Mouse (Mus musculus) cerebellum, adult 11 months (tissue): Measurements from ENCODE around the gene Grb10.

ENCODE experiments used
- DNase-seq: peaks from one replicate; pipeline ENCODE4 v3.0.0; 2022

Grb10 gene

DNA sequence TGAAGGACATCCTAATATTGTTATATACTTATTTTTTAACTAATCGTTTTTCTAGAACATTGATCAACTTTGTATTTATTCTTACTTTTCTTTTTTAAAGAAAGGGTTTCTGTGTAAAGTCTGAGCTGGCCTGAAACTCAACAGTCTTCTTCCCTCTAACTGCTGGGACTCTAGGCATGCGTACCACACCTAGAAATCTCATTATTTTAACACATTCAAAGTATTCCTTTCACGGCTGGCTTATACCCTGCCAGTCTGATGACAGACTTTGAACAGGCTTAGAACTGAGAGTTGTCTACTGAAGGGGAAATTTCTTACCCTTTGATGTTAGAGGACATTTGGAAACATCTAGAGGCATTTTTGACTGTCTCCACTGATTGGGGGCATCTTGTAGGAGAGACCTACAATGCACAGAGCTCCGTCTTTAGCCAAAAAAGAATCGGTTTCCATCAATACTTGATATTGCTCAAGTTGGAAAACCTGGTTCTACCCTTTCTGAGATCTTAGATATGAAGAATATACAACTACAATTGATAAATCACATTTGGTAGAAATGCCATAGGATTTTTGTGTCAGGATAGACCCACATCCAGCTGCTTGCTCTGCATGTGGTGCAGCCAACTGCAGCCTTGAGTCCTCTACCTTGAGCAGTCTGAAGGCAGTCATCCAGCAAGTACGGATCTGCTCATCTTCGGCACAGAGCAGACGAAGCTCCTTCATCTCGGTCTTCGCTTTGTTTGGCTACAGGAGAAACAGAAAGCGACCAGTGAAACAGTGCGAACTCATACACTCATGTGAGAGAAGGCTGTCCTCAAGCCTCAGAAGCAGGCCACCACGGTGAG is 95.0 kb downstream of the Grb10 start:
- no peak for DNase-seq

DNA sequence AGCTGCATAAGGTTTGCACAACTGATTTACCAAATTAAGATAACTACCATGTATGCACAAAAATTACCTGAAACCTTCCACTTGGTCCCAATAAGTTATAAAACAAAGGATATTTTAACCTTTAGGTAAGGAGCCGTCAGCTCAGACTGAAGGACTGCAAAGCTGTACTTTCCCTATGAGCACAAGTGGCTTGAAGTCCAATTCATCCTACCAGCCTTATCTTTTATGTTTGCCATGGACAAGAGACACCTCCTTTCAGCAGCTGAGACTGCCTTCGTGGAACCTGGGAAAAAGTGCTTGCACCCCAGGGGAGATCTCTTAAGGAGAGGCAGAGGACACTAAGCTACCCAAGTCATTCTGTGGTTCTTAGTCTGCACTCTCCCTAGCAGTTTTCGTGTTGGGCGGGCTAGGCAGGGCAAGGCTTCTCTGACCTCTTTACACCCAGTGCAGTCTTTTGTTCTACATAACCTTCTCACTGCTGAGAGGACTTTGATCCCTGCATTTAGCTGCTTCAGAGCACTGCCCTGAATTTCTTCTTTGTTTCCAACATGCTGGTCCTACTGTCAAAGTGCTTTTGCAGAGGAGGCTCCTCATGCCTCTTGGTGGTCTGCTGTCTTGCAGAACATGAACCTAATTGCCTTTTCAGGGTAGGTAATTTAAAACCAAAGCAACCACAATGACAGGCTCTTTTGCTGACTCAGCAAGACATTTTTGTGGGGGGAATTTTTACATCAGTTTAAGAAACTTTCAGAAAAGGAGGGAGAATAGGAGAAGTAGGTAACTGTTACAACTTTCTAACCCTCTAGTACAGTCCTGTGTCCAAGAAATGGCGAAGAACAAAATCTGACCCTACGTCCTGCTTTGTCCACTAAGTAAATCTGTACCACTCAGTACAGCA is 95.9 kb downstream of the Grb10 start:
- no peak for DNase-seq

DNA sequence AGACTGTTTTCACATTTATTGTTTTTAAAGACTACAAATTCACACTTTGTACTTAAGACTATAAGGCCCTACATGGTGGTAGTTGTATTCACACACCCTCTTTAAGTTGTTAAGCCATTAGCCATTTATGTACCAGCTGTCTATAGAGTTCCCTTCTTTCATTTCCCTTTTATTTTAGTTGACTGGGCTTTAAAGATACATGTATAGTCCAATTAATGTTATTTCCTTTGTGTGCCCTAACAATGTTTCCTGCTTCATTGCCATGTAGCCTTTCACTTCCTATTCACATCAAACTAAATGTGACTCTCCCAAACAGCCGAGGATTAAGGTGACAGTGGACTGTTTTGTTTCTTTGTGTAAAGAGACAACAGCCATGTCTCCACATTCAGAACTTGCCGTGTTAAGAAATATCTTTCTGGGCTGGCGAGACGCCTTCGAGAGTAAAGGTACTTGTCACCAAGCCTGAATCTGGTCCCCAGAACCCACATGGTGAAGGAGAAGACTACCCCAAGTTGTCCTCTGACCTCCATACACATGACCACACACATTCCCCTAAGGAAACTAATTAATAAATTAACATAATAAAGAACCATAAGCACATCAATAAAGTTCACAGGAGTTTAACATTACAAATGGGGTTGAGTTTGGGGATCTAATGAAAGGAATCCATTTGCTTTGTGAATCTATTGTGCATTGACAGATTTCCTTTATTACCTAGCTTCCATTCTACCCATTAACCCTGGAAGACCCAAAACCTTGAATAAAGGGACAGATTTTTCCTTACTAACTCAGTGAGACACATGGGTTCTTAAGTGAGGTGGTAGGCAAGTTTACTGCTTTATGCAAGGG is 97.4 kb downstream of the Grb10 start:
- no peak for DNase-seq

DNA sequence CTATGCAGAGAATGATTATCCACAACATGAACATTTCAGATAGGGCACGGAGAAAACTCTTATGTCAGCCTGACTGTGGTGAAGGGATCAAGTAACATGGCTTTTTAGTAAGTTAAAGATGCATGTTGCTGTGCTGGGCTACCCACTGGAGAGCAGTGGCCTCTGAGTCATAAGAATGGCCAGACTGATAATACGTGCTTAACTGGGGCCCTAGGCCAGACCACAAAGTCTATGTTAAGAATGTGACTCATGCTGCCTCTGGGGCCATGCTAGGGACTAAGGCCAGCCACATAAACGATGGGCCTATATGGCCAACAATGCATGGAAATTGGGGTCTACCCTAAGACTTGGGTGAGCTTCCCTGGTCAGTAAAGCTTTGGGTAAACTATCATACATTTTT is 98.9 kb downstream of the Grb10 start:
- no peak for DNase-seq

DNA sequence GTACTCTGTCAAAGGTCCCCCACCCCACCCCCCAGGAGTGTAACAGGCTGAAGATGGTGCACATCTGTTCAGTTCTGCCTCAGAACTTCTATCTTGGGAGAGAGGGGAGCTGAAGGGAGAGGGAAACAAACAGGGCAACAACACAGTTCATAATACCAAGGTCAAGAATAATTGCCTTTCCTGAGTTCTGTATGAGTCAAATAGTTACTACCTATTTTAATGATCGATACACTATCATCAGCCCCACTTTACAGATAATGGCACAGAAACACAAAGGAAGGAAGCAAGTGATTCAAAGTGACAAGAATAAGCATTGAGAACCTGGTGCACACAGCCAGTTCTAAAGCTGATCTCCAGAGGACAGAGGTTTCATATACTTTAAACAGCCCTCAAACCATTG is 99.9 kb downstream of the Grb10 start:
- DNase-seq = no peak

DNA sequence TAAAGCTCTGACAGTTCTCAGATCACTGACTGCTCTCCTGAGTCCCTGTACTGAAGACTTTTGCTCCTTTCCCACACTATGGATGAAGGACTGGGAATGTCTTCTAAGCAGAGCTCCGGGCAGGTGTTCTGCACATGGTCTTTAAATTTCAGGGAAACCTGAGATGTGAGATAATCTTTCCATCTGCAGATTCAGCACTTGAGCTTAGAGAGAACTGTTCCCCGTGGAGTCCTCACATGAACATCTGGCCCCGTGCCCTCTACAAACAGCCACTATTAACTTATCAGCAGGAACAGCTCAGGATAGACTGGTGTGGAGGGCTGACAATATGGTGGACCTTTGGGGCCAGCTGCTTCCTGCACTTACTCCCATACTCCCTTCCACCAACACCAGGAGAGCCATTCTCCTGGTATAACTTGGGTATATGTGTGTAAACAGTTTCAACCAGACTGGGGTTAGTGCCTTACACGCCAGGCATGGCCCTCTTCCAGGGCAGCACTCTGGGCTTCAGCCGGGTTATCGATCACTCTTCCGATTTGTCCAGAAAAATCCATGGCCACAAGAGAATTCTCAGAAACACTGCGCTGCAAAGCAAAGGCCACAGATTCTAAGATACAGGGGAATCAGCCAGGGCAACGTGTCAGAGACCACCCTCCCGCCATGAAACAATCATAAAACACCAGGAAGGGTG is 101.0 kb downstream of the Grb10 start:
- no peak for DNase-seq

DNA sequence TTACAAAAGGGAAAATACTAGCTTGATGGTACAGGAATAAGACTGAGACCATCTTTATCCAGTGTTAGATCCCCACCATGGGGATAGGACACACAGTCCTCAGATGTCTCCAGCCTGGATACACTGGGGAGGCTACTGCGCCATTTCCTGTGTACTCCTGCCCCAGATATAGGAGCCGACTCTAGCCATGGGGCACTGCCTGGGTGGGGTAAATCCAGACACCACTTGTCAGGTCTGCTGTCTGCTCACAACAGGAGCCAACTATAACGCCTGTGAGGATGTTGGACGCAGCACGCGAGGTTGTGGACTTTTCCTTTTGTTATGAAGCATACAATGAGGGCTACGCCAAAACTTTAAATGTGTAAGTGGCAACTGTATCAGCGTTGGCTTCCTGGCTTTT is 103.7 kb downstream of the Grb10 start:
- DNase-seq = no peak

DNA sequence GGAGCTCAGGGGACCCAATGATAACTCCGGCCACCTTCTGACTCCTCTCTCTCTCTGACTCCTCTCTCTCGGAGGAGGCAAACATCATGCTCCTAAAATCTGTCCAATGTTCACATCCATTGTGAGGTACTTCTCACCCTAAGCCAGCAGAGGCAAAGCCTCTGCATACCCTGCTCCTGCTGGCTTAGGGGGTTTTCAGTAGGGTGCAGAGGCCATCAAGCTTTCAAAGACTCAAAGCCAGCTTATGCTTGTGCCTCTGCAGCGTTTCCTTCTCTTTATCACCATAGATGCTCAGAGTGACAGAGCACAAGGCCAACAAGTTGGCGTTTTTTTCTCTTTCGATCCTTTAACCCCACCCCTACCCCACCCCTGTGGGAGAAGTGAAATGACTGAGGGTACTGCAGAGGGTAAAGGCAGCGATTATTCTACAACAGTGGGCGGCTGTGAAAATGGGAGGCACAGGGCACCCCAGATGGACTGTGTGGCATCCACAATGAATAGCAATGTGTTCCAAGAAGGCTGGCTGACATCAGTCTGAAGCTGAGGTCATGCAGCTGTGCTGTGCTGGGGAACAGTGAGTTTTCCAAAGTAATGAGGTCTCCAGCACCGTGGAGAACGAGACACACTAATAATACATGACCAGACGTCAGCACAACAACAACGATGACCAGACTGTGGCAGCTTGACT is 106.2 kb downstream of the Grb10 start:
- no peak for DNase-seq

DNA sequence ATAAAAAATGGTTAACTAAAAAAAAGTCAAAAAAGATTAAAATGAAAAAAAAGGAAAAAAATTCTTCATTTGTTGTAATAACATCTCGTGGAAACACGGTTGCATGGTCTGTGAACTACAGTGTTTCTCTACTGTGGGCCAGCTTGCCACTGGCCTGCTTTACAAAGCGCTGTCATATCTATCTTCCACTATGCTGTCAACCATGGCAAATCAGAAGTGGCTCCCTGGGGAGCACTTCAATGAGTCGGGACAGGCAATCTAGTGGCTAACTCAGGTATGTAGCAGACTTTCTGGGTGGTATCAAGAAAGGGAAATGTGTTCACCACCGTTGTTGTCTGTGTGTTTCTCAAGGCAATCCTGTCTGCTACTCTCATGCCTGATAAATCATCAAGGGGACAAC is 106.8 kb downstream of the Grb10 start:
- no peak for DNase-seq

DNA sequence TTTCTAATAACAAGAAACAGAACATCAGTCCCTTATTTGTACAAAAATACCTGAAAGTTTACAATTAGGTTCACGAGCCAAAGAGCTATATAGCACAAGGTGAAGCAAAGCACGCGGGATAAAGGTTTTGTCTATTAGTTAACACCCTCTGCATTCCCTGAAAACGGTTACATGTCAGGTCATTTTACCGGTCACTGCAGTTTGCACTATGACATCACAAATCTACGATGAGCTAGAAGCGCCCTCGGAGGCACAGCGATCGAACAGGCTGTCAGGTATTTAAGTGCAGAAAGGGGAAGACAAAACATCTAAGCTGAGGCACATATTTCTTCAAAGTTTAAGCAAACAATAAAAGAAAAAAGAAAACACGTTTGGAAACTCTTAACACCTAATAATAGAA is 108.0 kb downstream of the Grb10 start:
- DNase-seq = no peak

DNA sequence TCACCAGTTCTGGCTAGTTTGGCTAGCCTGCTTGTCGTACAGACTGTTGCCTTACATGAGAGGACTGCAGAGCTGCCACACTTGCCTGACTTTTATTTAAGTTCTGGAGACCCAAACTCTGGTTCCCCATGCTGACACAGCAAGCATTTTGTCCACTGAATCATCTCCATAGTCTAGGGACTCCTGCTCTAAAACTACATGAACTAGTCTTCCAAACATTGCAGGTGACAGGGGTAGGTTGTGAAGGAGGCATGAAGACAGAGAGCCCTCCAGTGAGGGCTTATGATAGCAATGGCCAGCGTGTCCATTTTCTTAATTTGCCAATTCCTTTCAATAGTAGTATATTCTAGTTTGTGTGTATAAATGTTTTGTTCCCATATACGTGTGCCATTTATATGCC is 109.4 kb downstream of the Grb10 start:
- DNase-seq = no peak

DNA sequence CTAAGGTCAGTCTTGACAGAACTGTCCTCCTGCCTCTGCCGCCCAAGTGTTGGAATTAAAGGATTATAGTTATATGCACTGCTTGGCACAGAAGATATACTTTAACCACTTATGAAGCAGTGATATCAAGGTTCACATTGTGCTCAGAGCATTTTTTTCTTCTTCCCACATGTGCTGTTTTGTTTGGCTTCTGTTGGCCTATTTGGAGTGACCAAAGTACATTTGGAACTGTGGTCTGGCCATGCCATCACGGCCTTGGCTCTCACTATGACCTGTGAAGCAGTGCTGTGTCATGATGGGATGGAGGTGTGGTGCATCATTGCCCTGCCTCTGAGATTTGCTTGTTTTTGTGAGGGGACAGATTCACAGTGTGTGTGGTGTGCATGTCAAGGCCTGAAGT is 109.9 kb downstream of the Grb10 start:
- DNase-seq = no peak

DNA sequence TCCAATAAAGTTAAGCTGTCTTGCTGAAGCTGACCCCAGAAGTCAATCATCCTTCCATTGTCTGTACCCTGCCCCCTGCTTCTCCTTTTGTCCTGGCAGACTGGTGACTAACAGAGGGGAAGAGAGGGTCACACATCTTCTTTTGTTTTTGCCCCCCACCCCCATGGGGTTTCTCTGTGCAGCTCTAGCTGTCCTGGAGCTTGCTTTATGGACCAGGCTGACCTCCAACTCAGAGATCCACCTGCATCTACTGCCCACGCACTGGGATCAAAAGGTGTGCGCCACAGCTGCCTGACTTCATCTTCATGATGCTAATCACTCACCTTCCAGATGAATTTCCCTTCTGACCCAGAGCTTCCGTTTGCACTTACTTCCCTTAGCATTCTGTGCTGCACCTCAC is 114.6 kb downstream of the Grb10 start:
- no peak for DNase-seq

DNA sequence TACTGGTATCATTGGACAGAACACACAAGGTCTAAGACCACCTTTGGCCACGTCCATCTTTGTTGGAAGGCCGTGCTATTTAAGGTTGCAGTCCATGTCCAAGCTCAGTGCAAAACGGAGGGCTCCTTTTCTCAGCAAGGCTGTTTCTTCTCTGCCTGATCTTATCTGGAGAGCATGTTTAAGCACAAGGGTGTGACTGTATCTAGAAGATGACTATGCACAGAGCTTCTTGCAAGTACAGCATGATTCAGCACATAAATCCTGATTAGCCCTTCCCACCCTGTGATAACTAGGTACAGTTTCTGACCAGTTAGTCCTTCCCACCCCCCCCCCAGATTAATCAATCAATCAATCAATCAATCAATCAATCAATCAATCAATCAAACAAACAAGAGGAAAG is 115.1 kb downstream of the Grb10 start:
- DNase-seq = no peak

DNA sequence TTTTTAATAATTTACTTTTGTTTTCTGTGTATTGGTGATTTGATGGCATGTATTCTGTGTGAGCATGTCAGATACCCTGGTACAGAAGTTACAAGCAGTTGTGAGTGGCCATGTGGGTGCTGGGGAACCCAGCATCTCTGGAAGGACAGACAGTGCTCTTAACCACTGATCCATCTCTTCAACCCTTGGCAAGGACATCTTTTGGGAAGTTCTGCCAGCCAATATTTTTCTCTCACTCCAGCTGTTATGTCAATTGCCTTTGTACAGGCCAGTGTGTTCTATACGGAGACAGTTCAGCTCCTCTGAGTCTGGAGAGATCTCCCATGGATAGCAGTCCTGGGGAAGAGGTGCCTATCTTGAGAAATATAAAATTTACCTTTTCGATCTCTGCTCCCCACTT is 116.4 kb downstream of the Grb10 start:
- no peak for DNase-seq

DNA sequence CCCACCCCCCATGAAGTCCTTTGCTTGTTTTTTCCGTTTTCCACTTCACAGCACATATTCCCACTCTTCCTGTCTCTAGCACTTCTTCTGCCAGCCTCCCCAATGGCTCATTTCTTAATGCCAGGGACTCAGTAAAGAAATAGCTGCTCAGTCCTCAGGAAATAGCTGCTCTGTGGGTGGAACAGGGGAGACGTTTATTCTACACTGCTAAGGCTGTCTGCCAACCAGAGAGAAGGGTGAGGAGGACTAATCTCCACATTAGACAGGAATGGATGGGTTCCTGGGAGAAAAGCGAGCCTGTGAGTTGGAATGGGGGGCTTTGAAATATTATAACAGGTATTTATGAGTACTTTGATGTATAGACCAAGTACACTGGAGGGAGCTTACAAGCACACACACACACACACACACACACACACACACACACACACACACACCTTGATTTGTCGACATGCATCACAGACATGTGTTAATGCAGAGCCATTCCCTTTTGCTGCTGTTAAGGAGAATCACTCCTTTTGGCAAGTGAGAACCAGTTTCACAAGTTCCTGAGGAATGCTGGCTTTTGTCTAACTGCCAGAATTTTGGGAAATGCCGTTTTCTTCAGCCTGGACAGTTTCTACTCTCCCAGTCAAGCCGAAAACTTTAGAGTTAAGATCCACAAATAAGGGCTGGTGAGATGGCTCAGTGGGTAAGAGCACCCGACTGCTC is 130.6 kb downstream of the Grb10 start:
- DNase-seq = no peak

DNA sequence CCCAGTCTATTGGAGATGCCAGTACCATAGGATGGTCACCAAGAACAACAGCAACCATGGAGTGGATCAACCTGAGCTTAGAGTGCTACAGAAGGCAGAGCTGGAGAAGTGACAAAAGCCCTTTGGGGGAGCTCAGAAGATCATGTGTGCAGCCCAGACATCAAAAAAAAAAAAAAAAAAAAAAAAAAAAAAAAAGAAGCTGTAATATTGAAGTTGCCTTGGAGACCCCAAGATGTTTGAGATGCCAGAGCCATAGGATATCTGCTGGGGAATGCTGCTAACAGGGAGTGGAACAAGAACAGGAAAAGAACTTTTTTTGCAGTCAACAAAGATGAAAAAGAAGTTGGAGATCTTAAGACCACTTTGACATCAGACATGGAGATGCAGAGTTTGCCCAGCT is 133.0 kb downstream of the Grb10 start:
- no peak for DNase-seq

DNA sequence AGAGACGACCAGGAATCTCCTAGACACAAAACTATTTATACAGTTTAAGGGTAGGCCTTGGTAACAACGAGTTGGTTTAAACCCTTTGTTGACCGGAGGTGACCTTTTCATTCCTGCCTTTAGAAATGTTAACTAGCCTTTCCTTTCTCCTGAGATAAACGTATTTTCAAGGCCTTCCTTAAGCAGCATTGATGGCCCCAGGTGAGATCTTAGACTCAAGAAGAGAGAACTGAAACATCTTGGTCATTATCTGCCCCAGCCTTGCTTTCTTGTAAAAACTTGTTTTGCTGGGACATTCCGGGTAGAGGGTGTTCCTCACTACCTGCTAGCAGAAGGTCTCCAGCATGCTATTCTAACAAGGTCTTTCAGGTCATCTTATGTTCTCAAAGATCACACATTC is 133.5 kb downstream of the Grb10 start:
- no peak for DNase-seq

DNA sequence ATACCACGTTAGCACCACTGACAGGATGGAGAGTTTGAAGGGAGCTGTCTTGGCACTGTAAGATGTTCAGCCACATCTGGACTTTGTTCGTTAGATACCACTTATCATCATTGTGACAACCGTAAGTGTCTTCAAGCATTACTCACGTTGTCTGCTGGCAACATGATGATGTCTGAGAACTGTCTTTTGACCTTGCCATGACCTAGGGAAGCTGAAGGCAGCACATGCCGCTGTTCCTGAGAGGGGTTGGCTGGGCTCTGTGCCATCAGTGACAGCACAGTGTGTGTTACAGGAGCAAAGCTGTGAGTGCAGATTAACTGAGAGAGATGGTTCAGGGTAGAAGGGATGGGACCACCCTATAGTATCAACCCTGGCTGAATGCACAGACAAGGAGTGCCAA is 137.0 kb downstream of the Grb10 start:
- DNase-seq = no peak

DNA sequence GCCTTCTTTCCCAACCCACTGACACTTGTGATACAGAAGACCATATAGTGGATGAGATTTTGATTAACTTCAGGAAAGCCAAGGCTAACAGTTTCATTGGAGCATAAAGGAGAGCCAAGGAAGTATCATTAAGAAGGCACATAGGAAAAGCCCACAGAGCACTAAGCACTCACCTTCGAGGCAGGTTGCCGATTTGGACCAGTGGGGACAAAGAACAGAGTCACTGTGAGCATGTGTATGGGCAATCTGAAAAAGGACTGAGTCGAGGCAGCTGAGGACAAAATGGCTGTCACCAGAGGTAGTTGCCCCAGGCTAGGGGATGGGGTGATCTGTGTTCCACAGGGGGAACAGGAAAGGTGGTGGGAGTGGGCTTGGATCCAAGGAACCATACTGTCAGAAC is 140.0 kb downstream of the Grb10 start:
- no peak for DNase-seq

DNA sequence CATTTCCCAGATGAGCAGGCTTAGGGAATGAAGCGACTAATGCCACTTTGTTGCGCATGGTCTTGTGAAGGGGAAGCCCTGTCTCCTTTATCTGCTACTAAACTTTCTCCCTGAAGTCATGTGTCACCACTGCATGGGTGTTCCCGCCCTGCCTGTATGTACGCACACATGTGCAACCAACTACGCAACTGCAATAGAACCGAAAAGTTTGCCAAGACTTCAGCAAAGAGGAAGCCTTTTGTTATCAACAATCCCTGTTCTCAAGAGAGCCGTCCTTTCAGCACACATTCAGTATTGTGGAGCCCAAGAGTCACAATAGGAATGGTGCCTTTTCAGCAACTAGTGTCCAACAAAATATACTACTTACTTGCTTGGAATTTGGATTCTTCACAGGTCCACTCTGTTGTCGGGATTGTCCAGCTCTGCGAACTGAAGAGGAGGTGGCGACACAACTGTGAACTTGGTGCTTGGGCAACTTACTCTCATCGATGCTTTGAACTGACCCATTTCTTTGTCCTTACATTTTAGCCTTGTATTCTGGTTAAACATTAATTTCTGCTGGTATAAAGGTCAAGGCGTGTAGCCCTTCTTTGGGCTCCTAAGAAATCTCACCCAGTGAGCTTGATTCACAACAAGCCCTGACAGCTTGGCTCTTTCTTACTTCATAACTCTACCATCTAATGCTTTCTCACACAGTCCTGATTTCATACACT is 140.7 kb downstream of the Grb10 start, which contains the start of gene Ddc:
TSS of gene Ddc (minus strand) at position 500 of the 713 bp plus-strand sequence.
- no peak for DNase-seq
